Mouse (Mus musculus) liver, embryonic 15.5 days (tissue): ENCODE measurements around the gene Sh3pxd2b. TPM values are rescaled to one million over a fixed set of nuclear protein-coding genes. Genes with fewer than 3 reads are reported as not detected.

Source experiments
- ATAC-seq: fragments of 200-750 bp; cut with Nextera tagmentation; 2 replicates; pipeline ENCODE4 v1.8.0; 2017; ENCODE audit warnings: moderate number of reproducible peaks, mild to moderate bottlenecking, moderate library complexity; ENCODE audit not compliant: insufficient read depth
- H3K27ac ChIP-seq: fragments of 300-500 bp; sonication (generic); replicated peaks from 2 replicates; pipeline ENCODE4 v1.5.1; 2015; ENCODE audit warnings: mild to moderate bottlenecking, inconsistent platforms
- H3K27me3 ChIP-seq: fragments of 300-500 bp; sonication (generic); 2 replicates; pipeline ENCODE4 v1.6.1; 2015; ENCODE audit warnings: mild to moderate bottlenecking, inconsistent platforms
- H3K36me3 ChIP-seq: fragments of 300-500 bp; sonication (generic); replicated peaks from 2 replicates; pipeline ENCODE4 v1.6.1; 2015; ENCODE audit warnings: moderate library complexity, mild to moderate bottlenecking, inconsistent platforms
- H3K4me1 ChIP-seq: fragments of 300-500 bp; sonication (generic); replicated peaks from 2 replicates; pipeline ENCODE4 v1.6.1; 2015; ENCODE audit warnings: inconsistent platforms
- H3K4me2 ChIP-seq: fragments of 300-500 bp; sonication (generic); 2 replicates; pipeline ENCODE4 v1.6.1; 2015; ENCODE audit warnings: moderate library complexity, mild to moderate bottlenecking, inconsistent platforms
- H3K4me3 ChIP-seq: fragments of 300-500 bp; sonication (generic); replicated peaks from 2 replicates; pipeline ENCODE4 v1.5.1; 2015; ENCODE audit warnings: mild to moderate bottlenecking, inconsistent platforms
- H3K9ac ChIP-seq: fragments of 300-500 bp; sonication (generic); 2 replicates; pipeline ENCODE4 v1.6.1; 2015; ENCODE audit warnings: moderate library complexity, mild to moderate bottlenecking, inconsistent platforms
- H3K9me3 ChIP-seq: fragments of 300-500 bp; sonication (generic); replicated peaks from 2 replicates; pipeline ENCODE4 v1.6.1; 2016; ENCODE audit warnings: inconsistent platforms
- WGBS: fragments of 180-500 bp; shearing (Covaris S2); methylation state at CpG from one replicate; pipeline ENCODE4 v1.1.7; 2015; ENCODE audit warnings: mixed read lengths; ENCODE audit not compliant: insufficient replicate concordance; 5-methylcytosine and 5-hydroxymethylcytosine counted together
- polyA plus RNA-seq: library from polyadenylated mRNA; unstranded; fragments of >200 nt; fragmentation: Nextera tagmentation; extraction: Ambion mirVana; gene quantifications from 2 replicates; pipeline ENCODE4 v1.2.1, GENCODE M21; 2015

The Sh3pxd2b gene
- polyA plus RNA-seq, 1 experiment from 2014 or later: 1.1 TPM

DNA sequence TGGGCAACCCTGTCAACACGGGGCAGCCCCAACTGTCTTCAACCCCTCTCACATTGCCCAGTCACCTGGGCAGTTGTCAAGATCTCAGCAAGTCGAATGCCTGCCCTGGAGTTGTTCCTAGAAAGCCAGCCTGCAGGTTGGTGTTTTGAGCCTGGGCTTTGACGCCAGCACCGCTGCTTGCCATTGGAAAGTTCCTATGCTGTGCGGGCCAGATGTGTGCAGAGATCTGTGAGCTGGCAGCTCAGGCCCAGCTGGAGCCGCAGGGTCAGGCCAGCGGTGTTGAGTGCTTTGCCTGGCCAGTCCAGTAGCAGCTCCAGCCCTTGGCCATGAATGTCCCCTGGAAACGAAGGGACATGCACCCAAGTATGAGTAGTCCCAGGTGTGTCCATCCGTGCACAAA is 14.2 kb downstream of the Sh3pxd2b start:
- Histone ChIP-seq H3K4me2 (no peak overlapping the region), H3K27me3 (no peaks in the 10 kb centered on the region)
- 74% methylated on average over 9 of the region's 9 CpGs for WGBS

GRCm38 (mm10) chr11:32363188-32363587 is 15.6 kb downstream of the Sh3pxd2b start:
- WGBS: 40% methylated on average over 3 of the region's 3 CpGs
- ATAC-seq: no peak
- Histone ChIP-seq H3K9me3 (no peaks in the 10 kb centered on the region), H3K36me3 (no peaks in the 10 kb centered on the region), H3K9ac (no peak overlapping the region), H3K4me2 (no peak overlapping the region), H3K27me3 (no peaks in the 10 kb centered on the region), H3K4me1 (peaks cover 8% of the 10 kb centered on the region), H3K4me3 (no peak overlapping the region), H3K27ac (no peak overlapping the region)

More for the DNA sequence above, 14.2 kb downstream of the Sh3pxd2b start:
- H3K36me3 ChIP-seq: no peaks in the 10 kb centered on the region
- no peak overlapping the region for H3K4me3 ChIP-seq
- no peak overlapping the region for H3K27ac ChIP-seq
- no peak for ATAC-seq
- peaks cover 8% of the 10 kb centered on the region for H3K4me1 ChIP-seq
- no peak overlapping the region for H3K9ac ChIP-seq
- no peaks in the 10 kb centered on the region for H3K9me3 ChIP-seq

DNA sequence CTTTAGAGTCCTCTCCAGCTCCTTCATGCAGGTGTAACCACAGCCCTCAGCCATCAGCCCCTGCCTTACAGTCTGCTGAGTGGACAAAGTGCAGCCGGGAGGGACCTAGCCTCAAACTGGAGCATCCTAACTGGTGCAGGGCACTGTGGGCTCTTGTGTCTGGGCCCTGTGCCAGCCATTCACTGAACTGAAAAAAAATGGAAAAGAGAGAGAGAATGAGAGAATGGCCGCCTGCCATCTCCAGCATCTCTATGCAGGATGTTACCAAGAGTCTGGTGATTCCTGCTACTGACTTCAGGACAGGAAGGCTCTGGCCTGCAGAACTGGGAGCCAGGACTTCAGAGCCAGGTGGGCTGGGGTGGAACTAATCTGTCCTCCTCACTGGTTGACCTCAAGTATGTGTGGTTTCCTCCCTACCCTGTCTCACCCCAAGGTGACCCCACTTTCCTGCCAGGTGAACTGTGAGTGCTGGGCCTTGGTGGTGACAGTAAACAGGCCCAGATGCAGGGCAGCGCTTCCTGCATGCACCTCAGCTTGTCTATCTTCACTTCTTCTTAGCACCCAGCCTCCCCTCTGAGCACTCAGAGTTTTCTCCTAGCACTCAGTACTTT is 16.1 kb downstream of the Sh3pxd2b start:
- Histone ChIP-seq H3K36me3 (no peaks in the 10 kb centered on the region), H3K4me1 (peaks cover 8% of the 10 kb centered on the region), H3K27me3 (no peaks in the 10 kb centered on the region), H3K27ac (no peak overlapping the region), H3K4me3 (no peak overlapping the region), H3K4me2 (no peak overlapping the region), H3K9ac (no peak overlapping the region), H3K9me3 (no peaks in the 10 kb centered on the region)
- 60% methylated on average over 3 of the region's 3 CpGs for WGBS
- ATAC-seq: no peak

GRCm38 (mm10) chr11:32364375-32364774 is 16.8 kb downstream of the Sh3pxd2b start:
- H3K27me3 ChIP-seq: no peaks in the 10 kb centered on the region
- H3K36me3 ChIP-seq: no peaks in the 10 kb centered on the region
- ATAC-seq: no peak
- H3K4me1 ChIP-seq: peaks cover 8% of the 10 kb centered on the region
- no peak overlapping the region for H3K9ac ChIP-seq
- 45% methylated on average over 7 of the region's 7 CpGs for WGBS
- H3K4me3 ChIP-seq: no peak overlapping the region
- no peak overlapping the region for H3K4me2 ChIP-seq
- no peak overlapping the region for H3K27ac ChIP-seq
- H3K9me3 ChIP-seq: no peaks in the 10 kb centered on the region

- Histone ChIP-seq H3K27me3 (no peaks in the 10 kb centered on the region), H3K4me1 (peaks cover 8% of the 10 kb centered on the region), H3K36me3 (no peaks in the 10 kb centered on the region), H3K4me2 (no peak overlapping the region), H3K4me3 (no peak overlapping the region), H3K9ac (no peak overlapping the region), H3K27ac (no peak overlapping the region), H3K9me3 (no peaks in the 10 kb centered on the region)
- ATAC-seq: no peak
- 56% methylated on average over 4 of the region's 4 CpGs for WGBS
These were observed 17.9 kb downstream of the Sh3pxd2b start for GRCm38 (mm10) chr11:32365498-32365897.

DNA sequence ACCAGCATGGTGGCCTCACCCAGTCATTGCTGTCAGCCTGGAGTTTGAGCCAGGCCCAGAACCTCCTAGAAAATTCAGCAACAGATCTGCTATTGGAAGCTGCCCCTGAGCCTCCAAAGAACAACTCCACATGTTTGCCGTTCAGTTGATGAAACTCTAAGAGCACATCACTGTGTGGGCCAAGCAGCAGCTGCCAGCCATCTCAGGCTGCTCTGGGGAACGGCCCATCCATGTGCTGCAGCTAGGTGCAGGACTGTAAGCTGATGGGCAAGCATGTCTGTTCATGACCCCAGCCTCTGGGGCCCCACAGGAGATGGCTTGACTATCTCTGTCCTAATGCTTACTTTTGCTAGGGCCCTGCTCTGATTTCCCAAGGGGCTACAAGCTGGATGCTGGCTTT is 19.4 kb downstream of the Sh3pxd2b start:
- H3K27ac ChIP-seq: no peak overlapping the region
- WGBS: 58% methylated on average over 2 of the region's 2 CpGs
- no peaks in the 10 kb centered on the region for H3K9me3 ChIP-seq
- no peaks in the 10 kb centered on the region for H3K36me3 ChIP-seq
- H3K4me3 ChIP-seq: no peak overlapping the region
- no peaks in the 10 kb centered on the region for H3K27me3 ChIP-seq
- H3K4me1 ChIP-seq: peaks cover 8% of the 10 kb centered on the region
- no peak overlapping the region for H3K4me2 ChIP-seq
- no peak overlapping the region for H3K9ac ChIP-seq
- ATAC-seq: no peak

DNA sequence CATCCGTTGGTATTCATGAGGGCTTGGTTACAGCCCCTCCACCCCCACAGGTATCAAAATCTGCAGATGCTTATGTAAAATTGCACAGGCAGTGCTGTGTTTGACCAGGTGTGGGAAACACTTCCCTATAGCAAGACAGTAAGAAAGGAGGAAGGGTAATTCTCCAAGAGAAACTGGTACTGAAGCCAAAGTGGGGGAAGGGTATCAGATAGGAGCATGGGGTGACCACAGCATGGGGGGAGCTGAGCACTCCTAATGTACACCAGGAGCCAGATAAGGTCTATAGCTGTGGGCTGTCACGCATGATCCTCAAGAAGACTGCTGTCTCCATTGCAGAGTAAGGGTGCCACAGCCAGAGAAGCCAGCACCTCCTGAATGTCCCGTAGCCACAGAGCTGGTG is 21.4 kb downstream of the Sh3pxd2b start:
- Histone ChIP-seq H3K27ac (no peak overlapping the region), H3K4me2 (no peak overlapping the region), H3K9ac (no peak overlapping the region), H3K4me3 (no peak overlapping the region), H3K36me3 (no peaks in the 10 kb centered on the region), H3K9me3 (no peaks in the 10 kb centered on the region), H3K27me3 (no peaks in the 10 kb centered on the region), H3K4me1 (peaks cover 2% of the 10 kb centered on the region; the same call in 1 of the 2 replicates)
- ATAC-seq: no peak
- 58% methylated on average over 3 of the region's 3 CpGs for WGBS

GRCm38 (mm10) chr11:32370881-32371280 is 23.3 kb downstream of the Sh3pxd2b start:
- H3K9me3 ChIP-seq: no peaks in the 10 kb centered on the region
- no peak overlapping the region for H3K27ac ChIP-seq
- WGBS: 65% methylated on average over 1 of the region's 1 CpGs
- H3K9ac ChIP-seq: no peak overlapping the region
- ATAC-seq: no peak
- no peaks in the 10 kb centered on the region for H3K27me3 ChIP-seq
- no peak overlapping the region for H3K4me2 ChIP-seq
- no peaks in the 10 kb centered on the region for H3K36me3 ChIP-seq
- H3K4me1 ChIP-seq: no peaks in the 10 kb centered on the region
- no peak overlapping the region for H3K4me3 ChIP-seq

DNA sequence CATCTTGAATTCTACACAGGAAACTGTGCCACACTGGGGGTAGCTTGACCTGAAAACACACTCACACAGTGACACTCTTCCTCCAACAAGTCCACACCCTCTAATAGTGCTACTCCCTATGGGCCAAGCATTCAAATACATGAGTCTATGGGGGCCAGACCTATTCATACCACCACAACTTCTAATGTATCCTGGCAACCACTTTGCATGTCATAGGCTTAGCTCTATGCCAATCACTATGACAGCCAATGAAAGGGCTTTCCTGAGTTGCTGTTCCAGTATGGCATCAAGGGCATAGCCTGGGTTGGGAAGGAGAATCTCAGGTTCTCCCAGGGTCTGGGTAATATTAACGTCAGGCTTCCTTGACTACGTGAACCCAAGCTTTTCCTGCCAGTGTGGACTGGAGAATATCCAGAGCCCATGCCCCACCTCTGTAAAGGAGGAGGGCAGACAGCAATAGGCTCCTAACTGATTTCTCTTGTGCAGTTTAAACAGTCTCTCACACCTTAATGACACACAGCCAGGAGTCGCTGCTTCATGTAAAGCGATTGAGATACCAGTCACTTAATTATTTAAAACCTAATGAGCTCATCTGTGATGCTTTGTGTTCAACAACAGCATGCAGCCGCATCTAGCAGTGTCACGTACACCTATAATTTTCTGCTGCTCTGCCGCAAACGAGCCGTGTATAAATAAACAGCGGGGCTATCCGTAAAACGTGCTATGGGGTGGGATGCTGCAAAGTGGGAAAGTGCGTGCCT is 25.8 kb downstream of the Sh3pxd2b start:
- 76% methylated on average over 13 of the region's 13 CpGs for WGBS
- Histone ChIP-seq H3K36me3 (peaks cover 8% of the 10 kb centered on the region; the same call in 1 of the 2 replicates), H3K9me3 (no peaks in the 10 kb centered on the region), H3K27me3 (no peaks in the 10 kb centered on the region), H3K4me2 (no peak overlapping the region), H3K4me3 (no peak overlapping the region), H3K4me1 (no peaks in the 10 kb centered on the region), H3K9ac (no peak overlapping the region), H3K27ac (no peak overlapping the region)
- no peak for ATAC-seq

DNA sequence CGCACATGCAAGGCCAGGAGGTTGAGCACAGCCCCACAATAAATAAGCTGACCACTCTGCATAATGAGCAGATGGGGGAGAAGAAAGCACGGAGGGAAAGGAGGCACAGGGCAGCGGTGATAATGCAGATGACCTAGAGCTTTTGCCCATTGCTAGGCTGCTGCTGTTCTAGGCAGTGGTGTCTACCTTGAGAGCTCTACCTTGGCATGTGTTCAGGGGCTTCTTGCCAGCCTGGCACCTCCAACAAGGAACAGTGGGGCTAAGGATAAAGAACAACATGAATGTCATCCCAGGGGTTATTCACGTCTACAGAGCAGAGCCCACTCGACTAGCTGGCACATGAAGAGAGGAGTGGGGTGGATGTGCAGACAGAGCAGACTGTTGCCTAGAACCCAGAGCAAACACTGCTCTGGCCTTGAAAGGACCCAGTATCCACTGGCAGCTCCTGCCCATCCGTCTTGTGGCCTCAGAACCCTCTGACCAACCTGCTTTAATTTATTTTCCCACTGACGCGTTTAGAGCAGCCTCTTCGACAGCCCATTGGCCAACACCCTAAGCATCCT is 26.5 kb downstream of the Sh3pxd2b start:
- Histone ChIP-seq H3K4me2 (no peak overlapping the region), H3K27ac (no peak overlapping the region), H3K4me1 (no peaks in the 10 kb centered on the region), H3K27me3 (no peaks in the 10 kb centered on the region), H3K4me3 (no peak overlapping the region), H3K9ac (no peak overlapping the region), H3K9me3 (no peaks in the 10 kb centered on the region), H3K36me3 (peaks cover 8% of the 10 kb centered on the region; the same call in 1 of the 2 replicates)
- ATAC-seq: no peak
- WGBS: 69% methylated on average over 9 of the region's 9 CpGs

DNA sequence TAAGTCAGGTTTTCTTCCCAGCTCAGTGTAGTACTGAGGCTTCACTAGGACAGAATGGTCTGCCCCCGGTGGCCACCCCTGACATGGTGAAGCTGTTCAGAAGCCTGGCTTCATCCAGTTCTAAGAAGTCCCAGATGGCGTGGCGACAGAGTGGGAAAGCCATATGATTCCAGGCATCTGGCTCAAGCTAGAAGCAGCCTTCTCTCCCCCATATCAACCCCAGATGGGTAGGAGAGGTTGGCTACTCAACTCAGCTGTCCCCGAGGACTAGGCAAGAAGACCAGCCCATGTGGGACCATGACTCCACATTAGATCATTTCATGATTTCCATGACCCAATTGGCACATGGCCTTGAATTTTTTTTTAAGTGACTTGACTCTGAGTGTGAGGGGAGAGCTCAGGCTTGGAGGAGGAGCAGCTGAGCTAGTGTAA is 27.5 kb downstream of the Sh3pxd2b start:
- Histone ChIP-seq H3K4me2 (no peak overlapping the region), H3K27ac (no peak overlapping the region), H3K4me1 (no peaks in the 10 kb centered on the region), H3K36me3 (peaks cover 8% of the 10 kb centered on the region; the same call in 1 of the 2 replicates), H3K4me3 (no peak overlapping the region), H3K9me3 (no peaks in the 10 kb centered on the region), H3K27me3 (no peaks in the 10 kb centered on the region), H3K9ac (no peak overlapping the region)
- ATAC-seq: no peak
- WGBS: 64% methylated on average over 4 of the region's 4 CpGs
